Mouse (Mus musculus): ENCODE measurements around the gene Zdhhc13. TPM values are rescaled to one million over a fixed set of nuclear protein-coding genes. Genes with fewer than 3 reads are reported as not detected.
A peak's percentile ranks its signal among the peaks of the same experiment; 100 is the strongest.

Gene Zdhhc13
- polyA plus RNA-seq, 1 experiment from 2014 or later: 38.8 TPM

GRCm38 (mm10) chr7:48843541-48843940 is 54.7 kb downstream of the Zdhhc13 start:
- no peak for ATAC-seq
- H3K4me2 ChIP-seq (ENCODE audit: low read length): no peak overlapping the region
- H3K27me3 ChIP-seq (ENCODE audit: control insufficient read depth, insufficient read depth, low read depth, low read length): peaks cover 5% of the 10 kb centered on the region
- H3K9ac ChIP-seq (ENCODE audit: low read depth, low read length): no peak overlapping the region
- peaks cover 3% of the 10 kb centered on the region; the same call in 1 of the 2 replicates for H3K4me1 ChIP-seq (ENCODE audit: control insufficient read depth, insufficient read depth, low read length)
- H3K9me3 ChIP-seq (replicated peaks; ENCODE audit: control insufficient read depth, low read length, poor library complexity, severe bottlenecking): no peaks in the 10 kb centered on the region
- no peaks in the 10 kb centered on the region for H3K36me3 ChIP-seq (ENCODE audit: control insufficient read depth, insufficient read depth, low read length)
- WGBS: 87% methylated on average over 5 of the region's 5 CpGs
- H3K27ac ChIP-seq (ENCODE audit: low read length): no peak overlapping the region
- H3K4me3 ChIP-seq (ENCODE audit: low read depth, low read length): no peak overlapping the region

DNA sequence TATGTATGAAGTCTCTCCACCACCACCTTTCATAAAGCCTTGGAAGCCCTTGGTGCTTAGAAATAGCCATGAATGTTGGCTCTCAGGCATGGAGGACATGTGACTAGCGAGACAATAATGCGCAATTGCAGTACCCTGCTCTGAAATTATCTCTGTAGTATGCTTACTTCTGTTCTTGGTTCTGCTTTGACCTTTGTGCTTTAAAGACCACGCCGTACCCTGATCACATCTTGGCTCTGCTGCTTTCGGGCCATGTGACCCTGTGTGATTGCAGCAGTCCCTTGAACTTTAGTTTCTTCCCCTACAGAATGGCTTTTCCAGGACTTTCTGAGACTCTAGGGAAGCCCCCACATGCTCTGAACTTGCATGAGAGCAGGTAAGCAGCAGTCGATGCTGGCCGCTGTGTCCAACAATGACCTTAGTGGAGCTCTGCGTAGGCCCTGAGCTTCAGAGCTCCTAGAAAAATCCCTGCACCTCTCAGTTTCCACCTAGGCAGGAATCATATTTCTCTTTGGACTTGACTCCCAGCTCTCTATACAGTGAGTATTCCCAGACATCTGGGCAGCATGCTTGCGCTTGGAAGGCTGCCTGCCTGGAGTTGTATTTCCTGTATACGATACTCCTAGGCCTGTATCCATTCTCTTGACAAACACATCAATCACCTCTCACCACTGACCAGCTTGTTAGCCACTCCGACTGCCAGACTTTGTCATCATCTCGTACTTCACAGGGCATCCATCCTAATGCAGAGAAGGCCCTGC is 56.6 kb downstream of the Zdhhc13 start:
- no peaks in the 10 kb centered on the region; the same call in 1 of the 2 replicates for H3K27me3 ChIP-seq (ENCODE audit: control insufficient read depth, insufficient read depth, low read depth, low read length)
- 94% methylated on average over 12 of the region's 12 CpGs for WGBS
- no peak overlapping the region for H3K4me2 ChIP-seq (ENCODE audit: low read length)
- H3K4me1 ChIP-seq (ENCODE audit: control insufficient read depth, insufficient read depth, low read length): peaks cover 3% of the 10 kb centered on the region; the same call in 1 of the 2 replicates
- no peak overlapping the region for H3K27ac ChIP-seq (ENCODE audit: low read length)
- no peak overlapping the region for H3K9ac ChIP-seq (ENCODE audit: low read depth, low read length)
- ATAC-seq: no peak
- no peak overlapping the region for H3K4me3 ChIP-seq (ENCODE audit: low read depth, low read length)
- no peaks in the 10 kb centered on the region for H3K36me3 ChIP-seq (ENCODE audit: control insufficient read depth, insufficient read depth, low read length)
- no peaks in the 10 kb centered on the region for H3K9me3 ChIP-seq (replicated peaks; ENCODE audit: control insufficient read depth, low read length, poor library complexity, severe bottlenecking)

DNA sequence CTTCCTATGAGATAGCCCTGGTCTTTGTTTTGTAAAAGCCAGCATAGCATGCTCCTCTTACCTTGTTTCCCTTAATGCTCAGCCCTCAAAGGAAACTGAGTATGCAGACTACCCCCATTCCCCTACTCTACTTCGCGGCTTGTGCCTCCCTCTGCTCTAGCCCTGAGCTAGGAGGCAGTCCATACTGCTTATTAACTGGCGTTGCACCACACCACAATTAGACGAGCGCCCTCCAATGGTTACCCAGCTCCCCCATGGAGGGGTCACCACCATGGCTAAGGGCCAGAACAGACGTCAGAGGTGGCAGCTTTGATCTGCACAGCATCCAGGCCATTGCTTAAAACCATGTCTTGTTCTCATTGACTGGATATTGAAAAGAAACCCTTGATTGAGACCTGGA is 58.0 kb downstream of the Zdhhc13 start:
- no peaks in the 10 kb centered on the region; the same call in 1 of the 2 replicates for H3K27me3 ChIP-seq (ENCODE audit: control insufficient read depth, insufficient read depth, low read depth, low read length)
- WGBS: 45% methylated on average over 6 of the region's 6 CpGs
- peaks cover 6% of the 10 kb centered on the region; the same call in 1 of the 2 replicates for H3K4me1 ChIP-seq (ENCODE audit: control insufficient read depth, insufficient read depth, low read length)
- no peak for ATAC-seq
- H3K9ac ChIP-seq (ENCODE audit: low read depth, low read length): no peak overlapping the region
- no peaks in the 10 kb centered on the region for H3K9me3 ChIP-seq (replicated peaks; ENCODE audit: control insufficient read depth, low read length, poor library complexity, severe bottlenecking)
- H3K27ac ChIP-seq (ENCODE audit: low read length): no peak overlapping the region
- H3K4me2 ChIP-seq (ENCODE audit: low read length): no peak overlapping the region
- H3K4me3 ChIP-seq (ENCODE audit: low read depth, low read length): no peak overlapping the region
- no peaks in the 10 kb centered on the region for H3K36me3 ChIP-seq (ENCODE audit: control insufficient read depth, insufficient read depth, low read length)

GRCm38 (mm10) chr7:48847820-48848650 is 59.2 kb downstream of the Zdhhc13 start, which contains the start of gene Csrp3:
TSS of gene Csrp3 (minus strand) at chr7:48848033.
- Histone ChIP-seq H3K27ac (ENCODE audit: low read length) (no peak within 1 kb of the TSS), H3K9ac (ENCODE audit: low read depth, low read length) (no peak within 1 kb of the TSS), H3K36me3 (ENCODE audit: control insufficient read depth, insufficient read depth, low read length) (no peaks in the 10 kb centered on the region), H3K4me1 (ENCODE audit: control insufficient read depth, insufficient read depth, low read length) (peaks cover 8% of the 10 kb centered on the region; the same call in 1 of the 2 replicates), H3K27me3 (ENCODE audit: control insufficient read depth, insufficient read depth, low read depth, low read length) (no peaks in the 10 kb centered on the region; the same call in 1 of the 2 replicates), H3K4me3 (ENCODE audit: low read depth, low read length) (no peak within 1 kb of the TSS), H3K9me3 (replicated peaks; ENCODE audit: control insufficient read depth, low read length, poor library complexity, severe bottlenecking) (no peaks in the 10 kb centered on the region), H3K4me2 (ENCODE audit: low read length) (no peak within 1 kb of the TSS)
- WGBS: 38% methylated on average over 11 of the region's 11 CpGs
- ATAC-seq: no peak

DNA sequence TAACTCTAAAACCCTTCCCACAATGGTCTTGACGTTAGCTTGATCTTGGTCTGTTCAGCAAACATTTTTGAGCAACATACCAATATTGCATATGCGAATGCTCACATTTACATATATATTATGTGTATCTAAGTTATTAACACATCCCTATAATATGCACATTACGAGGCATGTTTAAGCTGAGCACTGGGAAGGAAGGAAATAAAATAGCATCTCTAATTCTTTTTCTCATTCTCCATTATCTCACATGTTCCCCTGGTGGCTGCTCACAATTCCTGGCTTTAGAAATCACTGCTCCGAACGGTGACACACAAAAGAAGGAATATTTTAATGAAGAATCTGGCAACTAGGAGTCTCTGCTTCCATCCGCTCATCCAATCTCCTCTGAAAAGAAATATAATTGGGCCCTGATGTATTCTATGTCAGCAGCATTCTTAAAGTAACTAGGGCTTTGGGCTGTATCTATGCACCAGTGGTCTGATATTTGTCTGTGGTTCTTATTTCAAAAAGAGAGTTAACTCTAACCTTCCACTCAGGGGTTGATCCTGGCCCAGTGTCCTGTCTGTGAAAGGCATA is 62.8 kb downstream of the Zdhhc13 start:
- Histone ChIP-seq H3K4me1 (ENCODE audit: control insufficient read depth, insufficient read depth, low read length) (peaks cover 8% of the 10 kb centered on the region; the same call in 1 of the 2 replicates), H3K27ac (ENCODE audit: low read length) (peak overlapping the region; percentile 67), H3K9ac (ENCODE audit: low read depth, low read length) (no peak overlapping the region), H3K27me3 (ENCODE audit: control insufficient read depth, insufficient read depth, low read depth, low read length) (no peaks in the 10 kb centered on the region), H3K36me3 (ENCODE audit: control insufficient read depth, insufficient read depth, low read length) (no peaks in the 10 kb centered on the region), H3K4me2 (ENCODE audit: low read length) (no peak overlapping the region), H3K4me3 (ENCODE audit: low read depth, low read length) (no peak overlapping the region), H3K9me3 (replicated peaks; ENCODE audit: control insufficient read depth, low read length, poor library complexity, severe bottlenecking) (no peaks in the 10 kb centered on the region)
- peak; percentile 51 for ATAC-seq
- 29% methylated on average over 6 of the region's 6 CpGs for WGBS

DNA sequence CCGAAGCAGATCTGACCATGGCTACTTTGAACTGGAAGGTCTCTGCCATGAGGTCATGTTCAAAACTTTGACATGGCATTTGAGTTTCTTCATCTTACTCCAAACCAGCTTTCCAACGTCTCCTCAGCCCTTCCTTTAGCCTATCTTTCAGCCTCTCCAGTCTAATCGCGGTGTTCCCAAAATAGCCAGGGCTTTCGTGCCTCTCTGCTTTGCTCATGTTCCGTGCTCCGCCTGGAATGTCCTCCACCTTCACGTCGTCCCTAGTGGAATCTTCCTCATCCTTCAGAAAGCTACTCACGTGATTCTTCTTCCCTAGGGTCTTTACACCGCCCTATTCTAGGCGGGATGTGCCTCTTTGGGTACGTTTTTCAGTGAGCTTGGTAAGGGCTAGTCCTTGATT is 64.7 kb downstream of the Zdhhc13 start:
- Histone ChIP-seq H3K4me1 (ENCODE audit: control insufficient read depth, insufficient read depth, low read length) (0 out of 2 replicates have a peak, but pooled peaks cover 4% of the 10 kb centered on the region), H3K9me3 (replicated peaks; ENCODE audit: control insufficient read depth, low read length, poor library complexity, severe bottlenecking) (no peaks in the 10 kb centered on the region), H3K27ac (ENCODE audit: low read length) (no peak overlapping the region), H3K9ac (ENCODE audit: low read depth, low read length) (no peak overlapping the region), H3K27me3 (ENCODE audit: control insufficient read depth, insufficient read depth, low read depth, low read length) (no peaks in the 10 kb centered on the region), H3K4me3 (ENCODE audit: low read depth, low read length) (no peak overlapping the region), H3K36me3 (ENCODE audit: control insufficient read depth, insufficient read depth, low read length) (no peaks in the 10 kb centered on the region), H3K4me2 (ENCODE audit: low read length) (no peak overlapping the region)
- WGBS: 88% methylated on average over 13 of the region's 13 CpGs
- no peak for ATAC-seq

GRCm38 (mm10) chr7:48855461-48855860 is 66.7 kb downstream of the Zdhhc13 start:
- WGBS: 91% methylated on average over 3 of the region's 3 CpGs
- ATAC-seq: no peak

DNA sequence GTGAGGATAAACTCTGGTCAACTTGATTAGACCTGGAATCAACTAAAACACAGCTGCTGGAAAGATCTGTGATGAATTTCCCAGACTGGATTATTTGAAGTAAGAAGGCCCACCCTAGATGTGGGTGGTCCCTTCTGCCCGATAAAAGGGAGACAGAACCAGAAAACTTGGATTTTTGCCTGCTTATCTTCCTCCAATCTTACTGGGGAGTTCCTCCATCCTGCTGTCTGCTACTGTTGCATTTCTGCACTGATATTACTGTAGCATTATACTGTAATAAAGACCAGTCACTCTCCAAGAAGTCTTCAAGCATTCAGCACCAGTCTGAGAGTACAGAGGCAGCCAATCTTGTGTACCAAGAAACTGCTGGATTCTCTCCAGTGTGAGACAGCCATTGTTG is 69.5 kb downstream of the Zdhhc13 start:
- no peak for ATAC-seq
- H3K9ac ChIP-seq (ENCODE audit: low read depth, low read length): no peak overlapping the region
- H3K27me3 ChIP-seq (ENCODE audit: control insufficient read depth, insufficient read depth, low read depth, low read length): no peaks in the 10 kb centered on the region
- no peak overlapping the region for H3K4me2 ChIP-seq (ENCODE audit: low read length)
- no peak overlapping the region for H3K4me3 ChIP-seq (ENCODE audit: low read depth, low read length)
- H3K36me3 ChIP-seq (ENCODE audit: control insufficient read depth, insufficient read depth, low read length): no peaks in the 10 kb centered on the region
- H3K9me3 ChIP-seq (replicated peaks; ENCODE audit: control insufficient read depth, low read length, poor library complexity, severe bottlenecking): no peaks in the 10 kb centered on the region
- 88% methylated on average over 1 of the region's 1 CpGs for WGBS
- no peaks in the 10 kb centered on the region for H3K4me1 ChIP-seq (ENCODE audit: control insufficient read depth, insufficient read depth, low read length)
- H3K27ac ChIP-seq (ENCODE audit: low read length): no peak overlapping the region

More at GRCm38 (mm10) chr7:48855461-48855860, 66.7 kb downstream of the Zdhhc13 start:
- no peak overlapping the region for H3K27ac ChIP-seq (ENCODE audit: low read length)
- no peak overlapping the region for H3K9ac ChIP-seq (ENCODE audit: low read depth, low read length)
- H3K4me1 ChIP-seq (ENCODE audit: control insufficient read depth, insufficient read depth, low read length): 0 out of 2 replicates have a peak, but pooled peaks cover 4% of the 10 kb centered on the region
- H3K9me3 ChIP-seq (replicated peaks; ENCODE audit: control insufficient read depth, low read length, poor library complexity, severe bottlenecking): no peaks in the 10 kb centered on the region
- no peak overlapping the region for H3K4me2 ChIP-seq (ENCODE audit: low read length)
- H3K27me3 ChIP-seq (ENCODE audit: control insufficient read depth, insufficient read depth, low read depth, low read length): no peaks in the 10 kb centered on the region
- no peaks in the 10 kb centered on the region for H3K36me3 ChIP-seq (ENCODE audit: control insufficient read depth, insufficient read depth, low read length)
- no peak overlapping the region for H3K4me3 ChIP-seq (ENCODE audit: low read depth, low read length)
